ENCODE assay signal across 1 mouse cellular context in genomic region chr17:33972691-33973090, GRCm38 (mm10).
TF ChIP-seq lines count a peak whose summit lies in the region.

No protein-coding gene starts in this region.

TF ChIP-seq in MEL, 35 proteins besides CTCF, POLR2A, EP300 and RAD21:
- TF ChIP-seq TBP (IDR thresholded peaks at IDR 0.05; ENCODE audit: low read depth, low read length): no peak
- peak; percentile 99 for TF ChIP-seq SIN3A (IDR thresholded peaks at IDR 0.05; ENCODE audit: low read length)
- peak; percentile 97 for TF ChIP-seq MXI1 (IDR thresholded peaks at IDR 0.05; ENCODE audit: low read depth, low read length)
